Mouse (Mus musculus) embryo, embryonic 9.5 days (tissue): ENCODE results near the gene Treml1.
A peak's percentile ranks its signal among the peaks of the same experiment; 100 is the strongest.

Experiments used
- DNase-seq: peaks from one replicate; pipeline ENCODE4 v3.0.0-alpha.2; 2017; ENCODE audit errors: extremely low spot score

The Treml1 gene

GRCm38 (mm10) chr17:48360462-48360861, 746 bp downstream of the Treml1 start:
- no peak for DNase-seq

GRCm38 (mm10) chr17:48362346-48362745, 2.6 kb downstream of the Treml1 start:
- DNase-seq, result no peak

GRCm38 (mm10) chr17:48362966-48363365, 3.2 kb downstream of the Treml1 start:
- no peak for DNase-seq

- no peak for DNase-seq
These were observed 3.8 kb downstream of the Treml1 start for GRCm38 (mm10) chr17:48363421-48363965.

- DNase-seq, result no peak
These were observed 5.9 kb downstream of the Treml1 start for GRCm38 (mm10) chr17:48365511-48366155.

- DNase-seq, result no peak
These were observed 7.1 kb downstream of the Treml1 start for GRCm38 (mm10) chr17:48366806-48367205.

GRCm38 (mm10) chr17:48371621-48372020, 11.9 kb downstream of the Treml1 start:
- DNase-seq, result no peak

GRCm38 (mm10) chr17:48372987-48373386, 13.3 kb downstream of the Treml1 start:
- DNase-seq, result no peak

GRCm38 (mm10) chr17:48376102-48376501, 16.4 kb downstream of the Treml1 start:
- DNase-seq, result no peak

GRCm38 (mm10) chr17:48379050-48379449, 19.3 kb downstream of the Treml1 start:
- no peak for DNase-seq

GRCm38 (mm10) chr17:48385786-48386461, 26.2 kb downstream of the Treml1 start:
- no peak for DNase-seq

- no peak for DNase-seq
These were observed 28.9 kb downstream of the Treml1 start for GRCm38 (mm10) chr17:48388666-48389065.

- no peak for DNase-seq
These were observed 29.7 kb downstream of the Treml1 start for GRCm38 (mm10) chr17:48389442-48389841.

- no peak for DNase-seq
These were observed 31.7 kb downstream of the Treml1 start for GRCm38 (mm10) chr17:48391446-48391845.

GRCm38 (mm10) chr17:48392616-48393015, 32.9 kb downstream of the Treml1 start:
- DNase-seq, result no peak

- no peak for DNase-seq
These were observed 42.0 kb downstream of the Treml1 start for GRCm38 (mm10) chr17:48401710-48402109.

GRCm38 (mm10) chr17:48402751-48403150, 43.0 kb downstream of the Treml1 start:
- DNase-seq, result no peak

- no peak for DNase-seq
These were observed 44.1 kb downstream of the Treml1 start for GRCm38 (mm10) chr17:48403848-48404247.

- no peak for DNase-seq
These were observed 45.0 kb downstream of the Treml1 start for GRCm38 (mm10) chr17:48404706-48405105.

GRCm38 (mm10) chr17:48407154-48407553, 47.4 kb downstream of the Treml1 start:
- DNase-seq, result no peak

GRCm38 (mm10) chr17:48407910-48408525, 48.3 kb downstream of the Treml1 start:
- DNase-seq, result no peak

- peak; percentile 77 for DNase-seq
These were observed 49.0 kb downstream of the Treml1 start for GRCm38 (mm10) chr17:48408526-48409291.
